Mouse (Mus musculus): Measurements from ENCODE around the gene Cd300lg. TPM values are rescaled to one million over a fixed set of nuclear protein-coding genes. Genes with fewer than 3 reads are reported as not detected.

Gene Cd300lg
- total RNA-seq, 2 experiments from 2014 or later: 44.1 to 53.0 TPM

DNA sequence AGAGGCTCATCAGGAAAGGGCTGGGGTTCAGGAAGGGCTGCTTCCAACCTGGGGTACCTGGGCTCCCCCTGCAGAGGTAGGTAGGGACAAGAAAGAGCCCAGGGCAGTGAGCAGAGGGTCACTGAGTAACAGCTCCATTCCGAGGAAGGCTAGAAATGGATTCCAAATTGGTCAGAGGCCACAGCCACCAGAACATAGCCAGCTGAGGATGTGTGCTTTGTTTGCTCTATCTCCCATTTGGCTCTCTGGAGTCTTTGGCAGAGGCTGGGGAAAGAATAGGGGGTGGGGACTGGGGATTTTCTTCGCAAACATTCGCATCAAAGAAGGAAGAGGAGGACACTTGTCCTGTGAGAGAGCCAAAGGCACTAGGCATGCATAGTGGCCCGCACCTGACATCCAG lies 10.6 kb downstream of the Cd300lg start:
- peak; percentile 54 for DNase-seq

GRCm38 (mm10) chr11:102052697-102053096 lies 11.4 kb downstream of the Cd300lg start:
- DNase-seq: no peak

- no peak for DNase-seq
Measured at GRCm38 (mm10) chr11:102053183-102053582, 11.9 kb downstream of the Cd300lg start.

GRCm38 (mm10) chr11:102053847-102054246 lies 12.5 kb downstream of the Cd300lg start:
- DNase-seq: peak; percentile 72

DNA sequence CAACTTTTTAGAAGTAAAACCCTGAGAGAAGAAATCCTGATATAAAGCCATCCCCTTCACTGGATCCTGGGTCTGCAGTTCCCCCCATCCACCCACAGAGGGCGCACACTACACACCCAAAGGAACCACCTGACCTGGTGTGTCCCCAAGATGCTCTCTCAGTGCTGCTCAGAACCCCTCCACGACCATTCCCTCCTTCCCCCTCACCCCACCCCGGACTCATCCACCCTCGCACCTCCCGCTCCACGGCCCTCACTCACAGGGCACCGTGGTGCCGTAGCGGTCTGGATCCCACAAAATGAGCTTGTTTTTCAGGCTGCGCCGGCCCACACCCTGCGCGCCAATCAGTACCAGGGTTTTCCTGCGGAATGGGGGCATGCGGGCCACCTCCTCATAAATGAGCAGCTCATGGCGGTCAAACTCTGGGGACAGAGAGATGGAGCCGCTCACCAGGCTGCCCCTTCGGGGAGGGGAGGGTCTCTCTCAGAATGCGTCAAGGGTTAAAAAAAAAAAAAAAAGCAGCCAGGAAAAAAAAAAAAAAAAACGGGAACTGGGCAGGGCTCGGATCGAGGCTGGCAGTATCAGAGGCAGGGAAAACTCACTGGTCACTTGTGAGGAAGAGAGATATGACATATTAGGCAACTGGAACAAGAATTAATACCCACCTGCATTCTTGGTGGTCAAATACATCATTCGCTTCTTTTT lies 20.1 kb downstream of the Cd300lg start:
- DNase-seq: peak; percentile 83

- no peak for DNase-seq
Measured at GRCm38 (mm10) chr11:102061941-102062473, 20.7 kb downstream of the Cd300lg start.

- no peak for DNase-seq
Measured at GRCm38 (mm10) chr11:102063076-102063475, 21.8 kb downstream of the Cd300lg start.

DNA sequence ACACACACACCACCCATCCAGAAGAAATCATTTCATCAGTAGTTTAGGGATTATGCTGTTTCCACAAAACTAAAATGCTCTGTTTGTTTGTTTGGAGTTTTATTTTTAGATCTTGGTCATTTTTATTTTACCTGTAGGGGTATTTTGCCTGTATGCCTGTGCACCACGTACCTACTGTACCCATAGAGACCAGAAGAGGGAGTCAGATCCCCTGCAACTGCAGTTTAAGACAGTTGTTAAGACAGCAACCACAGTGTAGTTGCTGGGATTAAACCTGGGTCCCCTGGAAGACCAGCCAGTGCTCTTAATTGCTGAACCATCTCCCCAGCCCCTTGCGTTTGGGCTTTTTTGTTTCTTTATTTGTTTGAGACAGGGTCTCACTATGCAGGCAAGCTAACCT lies 27.7 kb downstream of the Cd300lg start:
- DNase-seq: no peak

GRCm38 (mm10) chr11:102069633-102070032 lies 28.3 kb downstream of the Cd300lg start:
- no peak for DNase-seq

DNA sequence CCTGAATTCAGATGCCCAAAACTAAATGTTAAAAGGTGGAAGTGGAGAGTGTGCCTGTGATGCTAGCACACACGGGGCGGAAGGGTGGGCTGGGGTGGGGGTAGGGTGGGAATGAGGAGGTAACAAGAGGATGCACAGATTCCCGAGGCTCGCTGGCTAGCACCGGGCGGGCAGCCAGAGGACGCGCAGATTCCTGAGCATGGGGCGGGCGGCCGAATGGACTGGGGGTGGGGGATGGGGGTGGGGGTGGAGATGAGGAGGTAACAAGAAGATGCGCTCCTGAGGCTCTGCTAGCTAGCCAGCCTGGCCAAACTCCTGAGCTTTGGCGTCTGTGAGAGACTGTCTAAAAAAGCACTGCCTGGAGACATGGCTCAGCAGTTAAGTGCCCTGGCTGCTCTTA lies 29.1 kb downstream of the Cd300lg start:
- no peak for DNase-seq

DNA sequence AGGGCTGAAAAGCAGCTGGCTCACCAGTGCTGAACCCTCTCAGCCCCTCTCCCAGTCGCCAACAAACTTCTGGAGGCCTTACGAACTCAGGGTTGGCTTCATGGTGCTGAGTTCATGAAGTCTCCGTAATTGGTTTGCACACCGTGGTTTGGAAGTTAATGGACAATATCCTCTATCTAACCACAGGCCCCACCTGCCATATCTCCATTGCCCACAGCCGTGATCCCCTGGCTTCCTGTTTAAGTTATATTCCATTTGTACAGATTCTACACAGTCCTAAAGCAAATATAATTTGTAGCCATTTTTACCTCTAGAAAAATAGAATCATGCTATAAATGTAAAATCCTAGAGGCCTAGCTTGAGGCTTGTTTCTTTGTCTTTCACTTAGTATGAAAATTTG lies 31.4 kb downstream of the Cd300lg start:
- DNase-seq: no peak

DNA sequence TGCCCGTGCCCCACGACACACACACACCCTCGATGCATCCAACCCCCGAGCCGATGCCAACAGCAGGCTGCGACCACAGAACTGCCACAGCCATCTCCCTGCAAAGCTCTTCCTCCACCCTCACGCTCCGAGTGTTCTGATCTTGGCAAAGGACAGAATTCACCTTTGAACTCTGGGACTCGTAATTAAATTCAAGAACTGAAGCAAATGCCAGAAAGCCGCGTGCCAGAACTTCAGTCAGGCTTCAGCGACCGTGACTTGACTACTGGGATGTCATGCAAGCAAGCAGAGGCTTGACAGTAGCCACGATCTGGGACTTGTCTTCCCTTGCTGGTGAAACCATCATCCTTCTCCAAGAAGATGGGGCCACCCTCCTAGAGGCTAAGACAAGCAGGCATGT lies 32.4 kb downstream of the Cd300lg start:
- DNase-seq: no peak

DNA sequence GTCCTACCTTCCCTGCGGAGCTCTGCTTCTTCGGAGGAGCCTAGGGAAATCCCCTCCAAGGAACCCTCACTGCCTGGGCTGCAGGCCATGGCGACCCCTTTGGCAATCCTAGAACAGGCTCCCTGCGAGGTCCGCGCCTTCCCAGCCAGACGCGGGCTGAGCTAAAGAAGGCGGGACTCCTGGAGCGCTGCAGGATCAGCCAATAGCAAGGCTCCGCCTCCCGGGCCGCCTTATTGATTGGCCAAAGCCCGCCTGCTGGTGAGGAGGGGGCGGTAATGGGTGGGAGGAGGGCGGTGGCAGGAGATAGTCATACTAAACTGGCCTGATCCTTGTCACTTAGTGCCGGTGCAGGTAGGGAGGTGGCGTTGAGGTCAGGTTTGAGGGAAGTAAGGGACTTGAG lies 41.0 kb downstream of the Cd300lg start:
- peak; percentile 82 for DNase-seq

- DNase-seq: no peak
Measured at GRCm38 (mm10) chr11:102083193-102083592, 41.9 kb downstream of the Cd300lg start.

DNA sequence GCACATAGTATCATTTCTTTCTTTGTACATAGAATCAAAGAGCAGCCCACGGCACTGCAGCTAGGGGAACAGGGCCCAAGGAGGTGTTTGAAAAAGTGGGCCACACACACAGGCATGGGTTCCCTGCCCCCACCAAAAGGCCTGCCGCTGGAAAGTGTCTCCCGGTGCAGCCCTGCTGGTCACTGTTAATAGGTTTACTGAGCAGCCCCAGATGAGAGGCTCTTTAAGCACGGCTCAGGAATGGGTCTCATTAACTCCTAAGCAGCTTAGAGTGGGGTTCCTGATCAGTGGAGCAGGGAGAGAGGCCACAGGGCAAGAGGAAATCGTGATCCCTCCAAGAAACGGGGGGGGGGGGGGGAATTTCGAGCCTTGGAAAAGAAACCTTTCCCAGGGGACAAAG lies 42.9 kb downstream of the Cd300lg start:
- no peak for DNase-seq

DNA sequence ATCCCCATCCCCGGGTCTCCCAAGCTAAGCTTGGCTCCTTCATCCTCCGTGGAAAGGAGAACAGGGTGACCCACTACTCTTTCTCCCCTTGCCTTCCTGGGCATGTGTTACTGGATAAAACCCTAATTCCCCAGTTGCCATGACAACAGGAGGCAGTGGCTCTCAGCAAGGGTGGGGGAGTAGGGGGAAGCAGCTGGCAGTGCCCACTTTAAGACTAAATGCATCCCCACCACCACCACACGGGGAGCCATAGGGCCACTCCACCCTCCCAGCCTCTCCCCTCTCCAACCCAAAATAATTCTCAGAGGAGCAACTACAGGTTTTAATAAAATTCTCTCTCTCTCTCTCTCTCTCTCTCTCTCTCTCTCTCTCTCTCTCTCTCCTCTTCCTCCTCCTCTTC lies 45.0 kb downstream of the Cd300lg start:
- no peak for DNase-seq

DNA sequence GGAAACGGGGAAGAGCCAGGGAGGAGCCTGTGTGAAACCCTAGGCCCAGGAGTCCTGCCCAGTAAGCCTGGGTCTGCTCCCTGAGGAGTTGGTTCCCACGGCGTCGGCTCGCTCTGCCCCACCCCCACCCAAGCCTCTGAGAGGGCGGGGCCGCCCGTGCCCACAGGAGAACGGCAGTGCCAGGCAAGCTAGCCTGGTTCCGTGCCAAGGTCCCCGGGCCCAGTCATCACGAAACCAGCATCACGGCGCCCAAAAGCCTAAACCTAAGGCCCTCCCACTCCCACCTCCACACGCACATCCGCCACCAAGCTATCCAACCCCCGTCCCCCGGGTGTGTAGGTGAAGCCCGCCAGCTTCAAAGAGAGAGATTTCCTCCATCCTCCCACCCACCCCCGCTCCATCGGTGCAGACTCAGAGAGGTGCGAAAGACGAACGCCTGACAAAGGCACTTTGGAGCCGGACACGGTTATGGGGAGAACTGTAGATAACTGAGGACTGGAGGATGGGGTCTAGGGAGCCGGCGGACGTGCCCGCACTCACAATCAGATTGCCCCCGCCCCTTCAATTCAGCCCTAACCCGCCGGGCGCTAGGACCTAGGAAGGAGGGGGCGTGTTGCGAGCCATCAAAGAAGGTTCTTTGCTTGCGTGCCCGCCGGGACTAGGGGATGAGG lies 45.9 kb downstream of the Cd300lg start:
- DNase-seq: peak; percentile 89

GRCm38 (mm10) chr11:102087931-102088898 lies 46.9 kb downstream of the Cd300lg start, which contains the start of gene Mpp2:
Gene Mpp2, minus strand, starts transcription at chr11:102088515.
- DNase-seq: peak; percentile 81

DNA sequence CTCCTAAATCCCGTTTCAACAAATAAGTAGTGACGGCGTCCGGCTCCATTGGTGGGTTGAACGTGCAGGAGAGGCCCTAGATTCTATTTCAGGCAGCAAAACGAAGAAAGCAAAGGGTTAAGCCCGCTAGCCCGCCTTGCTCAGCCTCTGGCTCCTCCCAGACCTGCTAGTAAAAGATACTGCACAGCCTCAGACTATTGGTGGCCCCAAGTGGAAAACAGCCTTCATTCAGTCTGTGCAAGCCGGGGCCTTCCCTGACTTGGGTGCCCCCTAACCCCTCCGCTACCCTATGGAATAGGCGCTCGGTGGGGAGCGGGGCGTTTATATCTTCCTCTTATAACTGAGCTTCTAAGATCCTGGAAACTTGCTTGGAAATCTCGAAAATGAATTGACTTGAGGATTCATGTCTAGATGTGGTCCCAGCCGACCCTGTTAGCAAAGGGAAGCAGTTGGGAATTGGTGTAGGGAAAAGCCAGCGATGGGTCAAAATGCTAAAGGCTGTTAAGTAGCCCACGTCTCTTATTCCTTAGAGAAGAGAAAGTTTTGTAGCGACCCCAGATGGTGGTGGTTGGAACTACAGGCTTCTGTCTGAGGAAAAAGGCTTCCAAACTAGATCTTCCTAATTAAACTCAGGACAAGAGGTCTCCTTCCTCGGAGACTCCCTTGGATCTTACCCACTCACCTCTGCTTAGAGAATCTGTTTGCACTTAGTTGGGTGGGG lies 47.9 kb downstream of the Cd300lg start:
- peak; percentile 80 for DNase-seq

- no peak for DNase-seq
Measured at GRCm38 (mm10) chr11:102095676-102096075, 54.4 kb downstream of the Cd300lg start.

- no peak for DNase-seq
Measured at GRCm38 (mm10) chr11:102096446-102096845, 55.1 kb downstream of the Cd300lg start.

All from adrenal gland, postnatal 10 days (tissue).